Mouse (Mus musculus): Measurements from ENCODE around the gene Fbxo47.

GRCm38 (mm10) chr11:97867591-97867990, 16.4 kb downstream of the Fbxo47 start:
- TF ChIP-seq CTCF (IDR thresholded peaks at IDR 0.05; ENCODE audit: borderline replicate concordance, insufficient read depth, low read depth, low read length) (no peak), POLR2A (IDR thresholded peaks at IDR 0.05; ENCODE audit: borderline replicate concordance, insufficient read depth, low read length) (no peak)
